10 mouse cellular contexts compared by ENCODE assay signal in the genomic region with DNA sequence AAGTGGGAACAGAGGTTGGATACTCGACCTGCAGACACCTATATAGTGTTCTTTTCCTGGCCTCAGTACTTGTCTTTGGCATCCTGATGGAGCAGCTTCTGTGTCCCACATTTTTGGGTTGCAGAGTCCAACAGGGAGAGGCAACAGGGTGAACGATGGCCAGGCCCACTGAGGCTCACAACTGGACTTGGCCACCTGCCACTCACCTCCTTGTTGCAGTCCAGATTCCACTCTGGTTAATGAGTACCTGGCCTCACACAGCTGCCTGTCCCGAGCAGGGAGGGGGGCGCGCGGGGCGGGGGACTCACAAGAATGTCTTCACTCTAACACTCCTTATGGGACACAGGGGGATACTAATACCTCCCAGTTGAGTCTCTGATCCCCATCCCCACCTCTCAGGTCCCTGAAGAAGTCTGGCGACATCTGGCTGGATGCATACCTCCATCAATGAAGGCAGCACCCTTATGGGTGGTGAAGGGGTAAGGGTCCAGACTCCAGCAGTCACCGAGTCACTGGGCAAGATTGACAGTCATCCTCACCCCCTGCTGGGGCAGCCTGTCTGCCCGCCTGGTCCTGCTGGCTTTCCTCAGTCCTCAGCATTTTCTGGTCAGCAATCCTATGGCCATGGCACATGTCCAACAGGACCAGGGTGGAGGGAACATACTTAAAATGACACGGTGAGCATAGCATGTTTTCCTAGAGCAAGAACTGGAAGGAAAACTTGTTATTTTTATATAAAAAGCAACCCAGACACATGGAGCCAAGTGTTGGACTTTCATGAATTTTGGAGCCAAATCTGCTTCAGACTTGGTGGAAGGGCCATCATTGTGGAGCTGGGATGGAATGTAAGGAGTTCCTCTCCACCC. TPM values are rescaled to one million over a fixed set of nuclear protein-coding genes. Genes with fewer than 3 reads are reported as not detected.
A peak's percentile ranks its signal among the peaks of the same experiment; 100 is the strongest.
DNase-seq lines count a peak whose midpoint lies in the region; ATAC-seq lines count a peak whose summit lies in the region.
"Had no signal": no experiment of that assay in that cellular context is flagged by ENCODE, and none has a peak within 500 bp of the region (broad histone marks: within the 10 kb centered on the region; RNA-seq: fewer than 3 reads in every experiment).

No protein-coding gene starts in this region.

- no peak overlapping the region for H3K4me2 ChIP-seq in midbrain, embryonic 11.5 days
- H3K4me2 ChIP-seq in midbrain, embryonic 14.5 days (ENCODE audit: low read length): no peak overlapping the region
- no peak overlapping the region for H3K4me2 ChIP-seq in kidney, embryonic 16.5 days (replicated peaks; ENCODE audit: low read depth, low read length)
- H3K4me2 ChIP-seq in liver, embryonic 15.5 days: peak overlapping the region; percentile 36
- H3K4me2 ChIP-seq in stomach, embryonic 15.5 days: no peak overlapping the region

- no peak for ATAC-seq in midbrain, embryonic 11.5 days (ENCODE audit: low FRiP score)
- no peak for ATAC-seq in midbrain, embryonic 14.5 days (ENCODE audit: low FRiP score, low TSS enrichment)
- ATAC-seq in kidney, embryonic 16.5 days (ENCODE audit: low FRiP score, low TSS enrichment): peak; percentile 71
- peak; percentile 49 for ATAC-seq in liver, embryonic 15.5 days (ENCODE audit: insufficient read depth)
- ATAC-seq in stomach, embryonic 15.5 days (ENCODE audit: insufficient read depth, low FRiP score, low read depth): peak; percentile 19; the same call in 1 of the 2 replicates
- ATAC-seq in inflammation-experienced regulatory T-cells, adult 6 months: no peak

- H3K4me3 ChIP-seq in midbrain, embryonic 11.5 days (ENCODE audit: low read depth, low read length): no peak overlapping the region
- no peak overlapping the region for H3K4me3 ChIP-seq in midbrain, embryonic 14.5 days (replicated peaks; ENCODE audit: low read depth, low read length)
- H3K4me3 ChIP-seq in kidney, embryonic 16.5 days (ENCODE audit: low read length): no peak overlapping the region
- H3K4me3 ChIP-seq in liver, embryonic 15.5 days (replicated peaks): no peak overlapping the region
- H3K4me3 ChIP-seq in stomach, embryonic 15.5 days (replicated peaks): no peak overlapping the region

- no peak overlapping the region for H3K27ac ChIP-seq in midbrain, embryonic 11.5 days (ENCODE audit: low read depth, low read length)
- no peak overlapping the region for H3K27ac ChIP-seq in midbrain, embryonic 14.5 days (replicated peaks; ENCODE audit: low read depth, low read length)
- peak overlapping the region; percentile 70 for H3K27ac ChIP-seq in kidney, embryonic 16.5 days (ENCODE audit: low read length)
- peak overlapping the region; percentile 48 for H3K27ac ChIP-seq in liver, embryonic 15.5 days (replicated peaks)
- no peak overlapping the region for H3K27ac ChIP-seq in stomach, embryonic 15.5 days

- H3K27me3 ChIP-seq in midbrain, embryonic 11.5 days (ENCODE audit: control insufficient read depth, insufficient read depth, low read length): no peaks in the 10 kb centered on the region
- H3K27me3 ChIP-seq in midbrain, embryonic 14.5 days (ENCODE audit: control insufficient read depth, insufficient read depth, low read length): no peaks in the 10 kb centered on the region
- no peaks in the 10 kb centered on the region for H3K27me3 ChIP-seq in kidney, embryonic 16.5 days (ENCODE audit: insufficient read depth, low read length)
- no peaks in the 10 kb centered on the region for H3K27me3 ChIP-seq in liver, embryonic 15.5 days
- no peaks in the 10 kb centered on the region for H3K27me3 ChIP-seq in stomach, embryonic 15.5 days (replicated peaks)

- intact Hi-C loops in heart, postnatal 36 days (cut with DNase I): no loop called here

- H3K36me3 ChIP-seq in midbrain, embryonic 11.5 days (ENCODE audit: control insufficient read depth, insufficient read depth, low read length): peaks cover 10% of the 10 kb centered on the region
- H3K36me3 ChIP-seq in midbrain, embryonic 14.5 days (ENCODE audit: control insufficient read depth, insufficient read depth, low read length): peaks cover 15% of the 10 kb centered on the region
- peaks cover 27% of the 10 kb centered on the region for H3K36me3 ChIP-seq in kidney, embryonic 16.5 days (ENCODE audit: insufficient read depth, low read length)
- H3K36me3 ChIP-seq in liver, embryonic 15.5 days (replicated peaks): peaks cover 21% of the 10 kb centered on the region
- H3K36me3 ChIP-seq in stomach, embryonic 15.5 days: peaks cover 31% of the 10 kb centered on the region; the same call in 1 of the 2 replicates

- WGBS in midbrain, embryonic 11.5 days: 65% methylated on average over 11 of the region's 11 CpGs
- WGBS in midbrain, embryonic 14.5 days: 71% methylated on average over 11 of the region's 11 CpGs
- 38% methylated on average over 11 of the region's 11 CpGs for WGBS in kidney, embryonic 16.5 days
- 64% methylated on average over 11 of the region's 11 CpGs for WGBS in liver, embryonic 15.5 days (ENCODE audit: insufficient replicate concordance)
- WGBS in stomach, embryonic 15.5 days: 55% methylated on average over 11 of the region's 11 CpGs

- peak; percentile 85 for DNase-seq in midbrain, embryonic 11.5 days (ENCODE audit: low spot score, missing footprints)
- DNase-seq in midbrain, embryonic 14.5 days: no peak
- no peak for DNase-seq in embryo, embryonic 11 days
- no peak for DNase-seq in heart, postnatal 36 days
- DNase-seq: gastrocnemius, postnatal 14 days had no signal

- no peaks in the 10 kb centered on the region; the same call in 1 of the 2 replicates for H3K4me1 ChIP-seq in midbrain, embryonic 11.5 days (ENCODE audit: control insufficient read depth, insufficient read depth, low read length)
- H3K4me1 ChIP-seq in midbrain, embryonic 14.5 days (ENCODE audit: control insufficient read depth, insufficient read depth, low read length): no peaks in the 10 kb centered on the region
- H3K4me1 ChIP-seq in kidney, embryonic 16.5 days (ENCODE audit: insufficient read depth, low read length): peaks cover 13% of the 10 kb centered on the region
- peaks cover 52% of the 10 kb centered on the region for H3K4me1 ChIP-seq in liver, embryonic 15.5 days (replicated peaks)
- H3K4me1 ChIP-seq in stomach, embryonic 15.5 days: peaks cover 32% of the 10 kb centered on the region; the same call in 1 of the 2 replicates

- H3K9me3 ChIP-seq in midbrain, embryonic 11.5 days (ENCODE audit: control insufficient read depth, low read length): no peaks in the 10 kb centered on the region
- no peaks in the 10 kb centered on the region for H3K9me3 ChIP-seq in midbrain, embryonic 14.5 days (ENCODE audit: control insufficient read depth, low read length)
- no peaks in the 10 kb centered on the region for H3K9me3 ChIP-seq in kidney, embryonic 16.5 days (ENCODE audit: low read length)
- H3K9me3 ChIP-seq in liver, embryonic 15.5 days (replicated peaks): no peaks in the 10 kb centered on the region
- H3K9me3 ChIP-seq in stomach, embryonic 15.5 days: no peaks in the 10 kb centered on the region

- H3K9ac ChIP-seq in midbrain, embryonic 11.5 days (ENCODE audit: low read length): no peak overlapping the region
- H3K9ac ChIP-seq in midbrain, embryonic 14.5 days (replicated peaks; ENCODE audit: low read length): no peak overlapping the region
- H3K9ac ChIP-seq in kidney, embryonic 16.5 days (replicated peaks; ENCODE audit: low read length): no peak overlapping the region
- H3K9ac ChIP-seq in liver, embryonic 15.5 days: no peak overlapping the region
- H3K9ac ChIP-seq in stomach, embryonic 15.5 days: no peak overlapping the region

RNA-seq across cellular contexts. Expression of a gene that starts 16.4 kb away (rescaled TPM):
- 5.0 and 5.1 TPM in 2 replicates for polyA plus RNA-seq in midbrain, embryonic 11.5 days (2014; fragmentation: Nextera tagmentation; extraction: Ambion mirVana)
- polyA plus RNA-seq in midbrain, embryonic 14.5 days (2014; fragmentation: Nextera tagmentation; extraction: Ambion mirVana): 15.4 and 17.8 TPM in 2 replicates
- 30.1 and 36.5 TPM in 2 replicates for polyA plus RNA-seq in kidney, embryonic 16.5 days (2015; fragmentation: Nextera tagmentation; extraction: Ambion mirVana)
- polyA plus RNA-seq in liver, embryonic 15.5 days (2015; fragmentation: Nextera tagmentation; extraction: Ambion mirVana): 7.6 and 8.9 TPM in 2 replicates
- 17.2 and 17.6 TPM in 2 replicates for polyA plus RNA-seq in stomach, embryonic 15.5 days (2015; fragmentation: Nextera tagmentation; extraction: Ambion mirVana)
- 10 to 100 TPM; 37.8 to 39.8 TPM for total RNA-seq in heart, postnatal 36 days (2021)
- not detected for polyA plus RNA-seq in inflammation-experienced regulatory T-cells, adult 6 months (2017; shearing (Covaris generic))

RNA-seq across cellular contexts. Expression of a gene that starts 43.8 kb away (rescaled TPM):
- 76.4 and 80.5 TPM in 2 replicates for polyA plus RNA-seq in midbrain, embryonic 11.5 days (2014; fragmentation: Nextera tagmentation; extraction: Ambion mirVana)
- 67.3 and 114 TPM in 2 replicates for polyA plus RNA-seq in midbrain, embryonic 14.5 days (2014; fragmentation: Nextera tagmentation; extraction: Ambion mirVana)
- polyA plus RNA-seq in kidney, embryonic 16.5 days (2015; fragmentation: Nextera tagmentation; extraction: Ambion mirVana): 76.1 and 85.9 TPM in 2 replicates
- 89.7 and 102 TPM in 2 replicates for polyA plus RNA-seq in liver, embryonic 15.5 days (2015; fragmentation: Nextera tagmentation; extraction: Ambion mirVana)
- polyA plus RNA-seq in stomach, embryonic 15.5 days (2015; fragmentation: Nextera tagmentation; extraction: Ambion mirVana): 125 and 139 TPM in 2 replicates
- 1 to 10 TPM; 4.8 to 6.8 TPM for total RNA-seq in heart, postnatal 36 days (2021)
- under 1 TPM in 1 of 3 experiments, not detected in 2; 0.15 TPM for polyA plus RNA-seq in inflammation-experienced regulatory T-cells, adult 6 months (2017; shearing (Covaris generic))

RNA-seq across cellular contexts. Expression of a gene that starts 56.2 kb away (rescaled TPM):
- 36.8 and 40.1 TPM in 2 replicates for polyA plus RNA-seq in midbrain, embryonic 11.5 days (2014; fragmentation: Nextera tagmentation; extraction: Ambion mirVana)
- 13.3 and 19.2 TPM in 2 replicates for polyA plus RNA-seq in midbrain, embryonic 14.5 days (2014; fragmentation: Nextera tagmentation; extraction: Ambion mirVana)
- polyA plus RNA-seq in kidney, embryonic 16.5 days (2015; fragmentation: Nextera tagmentation; extraction: Ambion mirVana): 32.0 and 34.6 TPM in 2 replicates
- 245 and 277 TPM in 2 replicates for polyA plus RNA-seq in liver, embryonic 15.5 days (2015; fragmentation: Nextera tagmentation; extraction: Ambion mirVana)
- 29.8 and 40.7 TPM in 2 replicates for polyA plus RNA-seq in stomach, embryonic 15.5 days (2015; fragmentation: Nextera tagmentation; extraction: Ambion mirVana)
- 1 to 10 TPM; 7.9 to 8.7 TPM for total RNA-seq in heart, postnatal 36 days (2021)
- polyA plus RNA-seq in inflammation-experienced regulatory T-cells, adult 6 months (2017; shearing (Covaris generic)): not detected

RNA-seq across cellular contexts. Expression of a gene that starts 56.3 kb away (rescaled TPM):
- polyA plus RNA-seq in midbrain, embryonic 11.5 days (2014; fragmentation: Nextera tagmentation; extraction: Ambion mirVana): 1.3 and 1.5 TPM in 2 replicates
- polyA plus RNA-seq in midbrain, embryonic 14.5 days (2014; fragmentation: Nextera tagmentation; extraction: Ambion mirVana): 2.1 and 2.5 TPM in 2 replicates
- polyA plus RNA-seq in kidney, embryonic 16.5 days (2015; fragmentation: Nextera tagmentation; extraction: Ambion mirVana): 1.4 and 1.9 TPM in 2 replicates
- 0.09 and 0.12 TPM in 2 replicates for polyA plus RNA-seq in liver, embryonic 15.5 days (2015; fragmentation: Nextera tagmentation; extraction: Ambion mirVana)
- polyA plus RNA-seq in stomach, embryonic 15.5 days (2015; fragmentation: Nextera tagmentation; extraction: Ambion mirVana): 0.80 TPM in 2 replicates
- total RNA-seq in heart, postnatal 36 days (2021): under 1 TPM; 0.11 to 0.14 TPM
- under 1 TPM in 1 of 3 experiments, not detected in 2; 0.21 TPM for polyA plus RNA-seq in inflammation-experienced regulatory T-cells, adult 6 months (2017; shearing (Covaris generic))
- total RNA-seq: hematopoietic stem cell, adult 5-6 weeks had no signal

Comparison
In these comparisons a context has a peak if more than half of its experiments do, and no peak if none do; other contexts are left out.
1. ATAC-seq: peak in kidney, embryonic 16.5 days (single experiment), liver, embryonic 15.5 days (single experiment) and stomach, embryonic 15.5 days (single experiment); none in midbrain, embryonic 11.5 days (single experiment), midbrain, embryonic 14.5 days (single experiment) and inflammation-experienced regulatory T-cells, adult 6 months (single experiment).
2. H3K27ac ChIP-seq: peak in kidney, embryonic 16.5 days (single experiment) and liver, embryonic 15.5 days (single experiment); none in midbrain, embryonic 11.5 days (single experiment), midbrain, embryonic 14.5 days (single experiment) and stomach, embryonic 15.5 days (single experiment).
3. RNA of a gene that starts 43.8 kb away (polyA plus RNA-seq): 125 to 139 TPM in stomach, embryonic 15.5 days, 89.7 to 102 TPM in liver, embryonic 15.5 days, 76.1 to 85.9 TPM in kidney, embryonic 16.5 days, 76.4 to 80.5 TPM in midbrain, embryonic 11.5 days and 67.3 to 114 TPM in midbrain, embryonic 14.5 days; 0.15 TPM in inflammation-experienced regulatory T-cells, adult 6 months; every median in the first group is over 10 times any median in the second.
4. RNA of a gene that starts 56.2 kb away (polyA plus RNA-seq): 245 to 277 TPM in liver, embryonic 15.5 days, 29.8 to 40.7 TPM in stomach, embryonic 15.5 days, 36.8 to 40.1 TPM in midbrain, embryonic 11.5 days, 32.0 to 34.6 TPM in kidney, embryonic 16.5 days and 13.3 to 19.2 TPM in midbrain, embryonic 14.5 days; not detected in inflammation-experienced regulatory T-cells, adult 6 months; every median in the first group is over 10 times any median in the second.